Mouse (Mus musculus) induced T-regulatory cell, adult 2 months (primary cell): ENCODE measurements around the gene Fam24a.

Experiments
- DNase-seq: peaks from one replicate; pipeline ENCODE4 v3.0.0-alpha.2; 2012; ENCODE audit warnings: low read depth

Gene Fam24a

DNA sequence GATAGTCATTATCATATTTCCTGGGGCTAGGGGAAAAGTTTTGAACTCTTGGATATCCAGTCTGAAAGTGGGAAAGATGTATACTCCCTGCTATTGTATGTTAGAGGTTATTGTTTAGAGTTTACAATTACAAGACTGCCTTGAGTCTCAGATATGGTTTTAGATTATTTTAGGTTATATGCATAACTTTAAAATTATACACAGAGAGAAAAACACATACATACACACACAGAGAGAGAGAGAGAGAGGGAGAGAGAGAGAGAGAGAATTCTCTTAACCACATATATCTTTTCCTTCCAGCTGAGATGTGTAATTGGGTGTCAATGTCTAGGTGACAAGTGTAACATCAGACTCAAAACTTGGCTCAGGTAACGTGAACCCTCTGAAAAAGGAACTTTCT lies at the start of gene Fam24a:
Gene Fam24a (plus strand): TSS at position 301 of the 400 bp plus-strand sequence.
- no peak for DNase-seq

- DNase-seq: no peak
Measured at GRCm38 (mm10) chr7:131297151-131297550, 36.5 kb upstream of the Fam24a start.

DNA sequence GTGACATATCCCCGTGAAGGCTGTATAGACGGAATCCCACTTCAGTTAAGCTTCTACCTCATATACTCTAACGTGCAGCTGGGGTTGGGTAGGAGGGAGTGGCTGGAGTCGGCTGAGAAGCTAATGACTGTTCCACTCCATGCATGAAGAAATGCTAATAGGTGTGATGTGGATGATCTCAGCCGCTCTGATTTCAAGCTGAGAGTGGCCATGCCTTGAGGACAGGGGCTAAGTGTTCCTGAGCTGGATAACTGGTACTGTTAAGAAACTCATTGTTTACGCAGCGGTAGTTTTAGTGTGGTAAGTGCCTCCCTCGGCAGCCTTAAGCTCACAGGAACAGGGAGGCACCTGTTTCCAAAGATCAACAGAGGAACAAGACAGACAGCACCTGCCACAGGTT lies 30.3 kb upstream of the Fam24a start:
- no peak for DNase-seq

DNA sequence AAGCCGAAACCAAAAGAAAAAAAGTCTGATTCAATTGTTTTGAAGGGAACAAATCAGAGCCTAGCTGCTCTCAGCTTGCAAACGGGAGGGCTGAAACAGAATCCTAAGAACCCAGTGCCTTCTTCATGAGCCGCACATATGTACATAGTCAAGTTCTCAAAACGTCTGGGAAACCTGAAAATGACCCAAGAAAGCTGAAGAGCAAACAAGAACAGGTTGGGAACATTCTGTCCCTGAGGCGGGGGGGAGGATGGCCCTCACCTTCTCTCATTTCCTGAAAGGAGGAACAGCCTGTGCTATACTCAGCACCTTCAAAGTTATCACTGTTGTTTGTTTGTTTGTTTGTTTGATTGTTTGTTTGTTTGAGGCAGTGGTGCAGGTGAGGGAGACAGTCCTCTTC lies 26.9 kb upstream of the Fam24a start:
- no peak for DNase-seq

DNA sequence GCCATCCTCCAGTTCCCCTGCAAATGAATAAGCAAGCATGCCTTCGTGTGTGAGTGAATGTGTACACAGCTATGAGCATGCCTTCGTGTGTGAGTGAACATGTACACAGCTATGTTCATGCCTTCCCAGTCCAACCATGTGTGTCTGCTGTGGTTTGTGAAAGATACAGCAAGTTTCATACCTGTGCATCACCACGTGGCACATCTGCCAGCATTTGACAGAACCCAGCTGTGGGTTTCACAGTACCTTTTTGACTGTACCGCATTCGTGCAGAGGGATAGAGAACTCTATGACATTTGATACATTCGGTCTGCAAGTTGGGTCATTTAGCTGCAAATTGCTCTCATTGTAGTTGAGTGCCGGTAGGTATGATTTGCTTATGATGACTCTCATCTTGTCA lies 19.2 kb upstream of the Fam24a start:
- no peak for DNase-seq

DNA sequence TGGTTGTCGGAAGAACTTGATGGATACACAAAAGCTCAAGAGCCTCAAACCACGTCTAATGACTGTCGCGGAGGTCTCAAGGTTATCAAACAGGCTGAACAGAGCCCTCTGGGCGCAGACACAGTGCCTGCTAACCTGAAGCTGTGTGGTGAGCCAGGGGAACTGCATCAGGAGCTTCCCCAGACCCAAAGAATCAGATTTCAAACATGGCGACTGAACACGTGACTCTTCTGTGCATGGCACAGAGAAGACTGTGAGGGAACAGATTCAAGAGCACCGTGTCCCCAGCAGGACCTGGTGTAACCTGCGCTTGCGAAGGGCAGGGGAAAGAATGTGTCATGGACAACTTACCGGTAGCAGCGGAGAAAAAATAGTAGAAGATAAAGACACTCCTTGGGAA lies 16.1 kb upstream of the Fam24a start:
- no peak for DNase-seq

DNA sequence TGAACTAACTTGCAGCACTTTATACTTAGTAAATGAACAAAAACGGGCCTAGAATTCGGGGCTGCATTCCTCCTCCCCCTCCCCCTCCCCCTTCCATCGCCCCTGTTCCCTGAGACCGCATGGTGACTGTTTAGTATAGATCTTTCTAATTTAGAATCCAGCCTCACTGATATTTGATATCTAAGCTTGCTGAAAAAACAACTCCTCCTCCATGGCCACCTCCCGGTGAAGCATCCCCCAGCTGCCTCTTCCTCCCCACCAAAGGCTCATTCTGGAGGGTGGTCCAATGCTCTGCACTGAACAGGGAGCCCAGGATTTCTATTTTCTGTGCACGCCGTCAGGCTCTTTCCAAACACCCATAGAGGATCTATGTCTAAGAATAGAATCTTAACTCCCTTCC lies 15.3 kb upstream of the Fam24a start:
- DNase-seq: no peak

GRCm38 (mm10) chr7:131322192-131322591 lies 11.5 kb upstream of the Fam24a start, which contains the start of gene Cuzd1:
Cuzd1 (minus strand) TSS chr7:131322292.
- no peak for DNase-seq

DNA sequence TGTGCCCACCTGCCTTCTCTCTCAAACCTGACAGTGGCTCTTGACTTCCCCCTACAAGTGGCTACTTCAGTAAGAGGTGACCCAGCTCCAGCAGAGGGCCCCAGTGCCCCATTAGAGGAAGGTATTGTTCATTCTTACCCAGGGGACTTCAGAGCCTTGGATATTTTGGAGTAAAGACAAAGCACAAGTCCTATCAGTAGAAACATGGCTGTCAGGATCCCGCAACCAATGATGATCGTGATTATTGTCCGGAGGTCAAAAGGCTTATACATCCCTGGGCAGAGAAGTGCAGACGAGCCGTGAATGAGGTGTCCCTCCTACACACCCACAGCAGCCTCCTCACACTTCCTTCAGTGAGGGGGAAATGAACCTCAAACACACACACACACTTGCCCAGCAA lies 6.6 kb upstream of the Fam24a start:
- DNase-seq: peak; percentile 3

DNA sequence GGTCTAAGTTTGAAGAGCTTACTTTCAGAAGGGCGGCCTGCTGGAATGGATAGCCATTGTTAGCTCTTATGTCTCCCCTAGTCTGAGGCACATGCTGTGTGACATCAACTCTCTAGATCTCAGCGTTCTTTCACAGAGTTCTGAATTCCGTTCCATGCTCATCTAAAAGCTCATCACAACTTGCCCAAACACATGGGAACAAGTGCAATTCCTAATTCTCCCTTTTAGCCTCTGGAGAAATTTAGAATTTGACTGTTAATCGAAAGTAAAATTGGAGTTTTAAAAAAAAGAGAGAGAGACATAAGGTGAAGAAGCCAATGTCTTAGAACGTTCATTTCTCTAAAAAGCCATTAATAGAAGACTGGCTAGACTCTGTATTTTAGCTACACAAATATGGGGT lies 4.2 kb upstream of the Fam24a start, which contains the start of gene Fam24b:
Gene Fam24b (minus strand): TSS at position 101 of the 400 bp plus-strand sequence.
- DNase-seq: no peak

DNA sequence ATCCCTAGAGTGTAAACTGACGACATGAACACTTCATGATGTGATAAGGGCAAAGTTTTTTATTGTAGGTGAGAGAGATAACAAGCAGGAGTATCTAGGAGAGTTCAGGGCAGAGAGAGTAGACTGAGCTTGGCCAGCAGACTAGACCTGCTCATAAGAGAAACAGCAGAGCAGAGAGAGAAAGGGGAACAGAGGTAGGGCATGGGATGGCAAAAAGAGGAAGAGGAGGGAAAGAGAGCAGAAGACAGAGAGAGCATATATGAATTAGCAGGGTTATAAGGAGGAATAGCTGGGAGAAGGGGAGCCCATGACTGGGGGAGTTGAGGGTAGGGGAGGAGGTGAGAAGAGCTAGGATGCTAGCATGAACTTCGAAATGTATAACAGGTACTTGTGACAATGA lies 2.0 kb upstream of the Fam24a start:
- DNase-seq: no peak

GRCm38 (mm10) chr7:131337502-131338068 lies 3.9 kb downstream of the Fam24a start:
- DNase-seq: no peak

DNA sequence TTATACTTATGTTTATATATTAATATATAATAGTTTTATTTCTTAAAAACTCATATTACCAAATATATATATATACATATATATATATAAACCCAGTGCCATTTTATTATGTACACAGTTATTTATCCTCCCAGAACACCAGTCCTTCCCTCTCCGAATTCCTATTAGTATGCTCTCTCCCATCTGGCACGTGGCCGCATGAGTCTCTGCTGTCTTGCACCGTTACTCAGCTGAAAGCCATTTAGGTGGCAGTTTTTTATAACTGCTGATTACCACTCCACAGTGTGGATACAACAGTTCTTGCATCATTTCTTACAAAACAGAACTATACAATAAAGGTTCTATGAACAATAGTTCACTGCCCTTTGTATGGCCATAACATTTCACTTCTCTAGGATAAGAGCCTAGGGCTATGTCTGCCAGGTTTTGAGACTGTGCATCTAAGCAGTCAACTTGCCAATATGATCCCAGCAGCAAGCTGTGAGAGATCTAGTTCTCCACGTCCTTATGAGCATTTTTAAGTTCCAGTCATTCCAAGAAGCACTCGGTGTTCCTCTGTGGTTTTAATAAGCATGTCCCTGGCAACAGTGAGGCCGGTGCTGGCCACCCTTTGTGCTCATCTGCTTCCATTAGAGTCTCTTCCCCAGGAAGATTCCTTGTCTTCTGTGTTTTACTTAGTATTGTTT lies 12.3 kb downstream of the Fam24a start:
- no peak for DNase-seq

- DNase-seq: no peak
Measured at GRCm38 (mm10) chr7:131356105-131356504, 22.4 kb downstream of the Fam24a start.

DNA sequence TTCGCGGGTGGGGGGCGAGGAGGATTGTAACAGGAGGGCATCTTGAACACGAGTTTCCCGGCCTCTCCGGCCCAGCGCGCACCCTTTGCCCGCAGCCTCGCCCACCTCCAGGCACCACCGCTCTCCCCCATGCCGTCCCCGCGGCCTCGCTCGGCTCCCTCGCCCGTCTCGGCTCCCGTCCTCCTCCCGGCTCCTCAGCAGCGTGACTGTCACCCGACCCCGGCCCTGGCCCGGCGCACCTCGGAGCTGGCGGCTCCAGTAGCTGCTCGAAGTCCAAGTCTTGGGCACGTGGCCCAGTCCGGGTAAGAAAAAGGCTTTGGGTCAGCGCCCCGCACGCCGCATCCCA lies 28.6 kb downstream of the Fam24a start:
- DNase-seq: no peak

- DNase-seq: peak; percentile 94
Measured at GRCm38 (mm10) chr7:131362615-131363300, 29.1 kb downstream of the Fam24a start, which contains the start of gene 2310057M21Rik. 2310057M21Rik (minus strand) TSS chr7:131362759.

- DNase-seq: no peak
Measured at GRCm38 (mm10) chr7:131364131-131364530, 30.5 kb downstream of the Fam24a start.

DNA sequence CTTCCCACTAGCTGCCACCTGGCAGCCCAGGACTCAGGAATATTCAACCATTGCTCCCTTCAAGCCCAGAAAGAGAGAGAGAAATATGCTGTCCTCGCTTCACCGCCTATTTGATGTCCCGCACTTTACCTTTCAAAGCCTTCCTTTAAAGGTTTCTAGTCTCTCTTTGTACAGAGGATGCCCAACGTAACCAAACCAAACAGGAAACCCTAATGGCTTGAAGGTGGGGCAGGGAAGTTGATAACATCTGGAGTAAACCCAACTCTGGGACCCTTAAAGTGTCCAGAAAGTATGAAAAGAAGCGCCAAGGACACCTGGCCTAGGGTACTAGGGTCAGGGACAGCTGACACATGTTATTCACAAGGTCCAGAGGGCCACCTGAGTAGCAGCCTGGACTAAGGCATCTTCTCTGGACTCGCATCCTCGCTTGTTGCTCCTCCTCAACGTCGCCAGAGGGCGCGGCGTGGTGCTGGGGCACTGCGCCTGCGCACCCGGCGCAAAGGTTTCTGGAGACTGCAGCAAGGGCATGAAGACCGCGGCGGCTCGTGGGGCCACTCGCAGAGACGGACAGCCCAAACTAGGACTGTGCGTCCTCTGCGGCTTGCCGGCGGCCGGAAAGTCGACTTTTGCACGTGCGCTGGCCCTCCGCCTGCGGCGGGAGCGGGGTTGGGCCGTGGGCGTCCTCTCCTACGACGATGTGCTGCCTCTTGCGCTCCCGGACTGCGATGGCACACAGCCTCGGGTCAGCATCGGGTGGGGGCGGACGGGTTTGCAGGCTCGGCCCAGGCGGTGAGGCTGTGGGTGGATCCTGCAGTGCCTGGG lies 37.2 kb downstream of the Fam24a start, which contains the start of gene Pstk:
Gene Pstk (plus strand): TSS at position 494 of the 822 bp plus-strand sequence.
- DNase-seq: peak; percentile 93

DNA sequence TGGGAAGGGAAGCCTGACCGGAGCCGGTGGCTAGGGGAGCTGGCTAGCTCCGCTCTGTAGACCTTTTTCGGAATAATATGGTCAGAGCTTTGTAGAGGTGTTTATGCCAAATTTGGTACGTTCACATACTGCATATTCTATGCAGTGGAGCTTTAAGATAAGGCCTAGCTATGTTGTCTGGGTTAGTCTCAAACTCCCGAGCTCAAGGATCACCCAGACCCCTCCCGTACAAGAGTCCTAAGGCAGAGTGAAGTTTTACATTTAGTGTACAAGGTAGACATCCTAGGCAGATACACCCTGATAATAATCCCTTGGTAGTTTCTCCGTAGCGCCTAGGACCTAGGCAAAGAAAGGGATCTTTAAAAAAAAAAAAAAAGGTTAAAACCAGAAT lies 37.8 kb downstream of the Fam24a start:
- DNase-seq: no peak

DNA sequence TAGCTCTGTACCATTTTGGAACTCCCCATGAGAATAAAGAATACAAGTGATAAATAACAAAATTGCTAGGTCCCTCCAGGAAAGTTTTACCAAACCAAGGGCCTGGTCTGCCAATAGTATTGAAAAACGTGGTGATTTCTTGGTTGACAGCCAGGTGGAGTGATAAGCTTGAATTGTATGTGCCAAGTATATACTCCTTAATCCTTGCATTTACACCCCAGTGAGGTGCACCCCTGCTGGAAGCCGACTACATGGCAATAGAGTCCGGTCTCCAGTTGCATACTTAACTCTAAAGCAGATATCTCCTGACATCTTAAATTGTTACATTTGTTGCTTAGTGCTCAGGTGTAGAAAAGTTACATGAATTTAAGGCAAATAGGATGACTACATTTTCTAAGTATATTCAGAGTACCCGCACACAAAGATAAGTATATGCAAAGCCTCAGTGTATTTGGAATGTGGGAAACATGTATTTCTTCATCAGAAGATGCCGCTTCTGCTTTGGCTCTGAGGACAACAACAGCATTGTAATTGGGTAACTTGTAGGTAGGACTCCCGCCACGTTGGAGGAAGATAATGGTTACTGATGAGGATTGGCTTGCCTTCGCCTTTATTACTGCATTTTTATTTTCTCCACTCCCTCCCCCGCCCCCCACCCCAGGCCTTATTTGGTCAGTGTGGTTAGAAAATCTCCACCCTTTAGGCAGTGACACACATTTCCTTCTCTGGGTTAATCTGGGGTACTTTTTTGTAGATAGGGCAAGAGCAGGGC lies 38.4 kb downstream of the Fam24a start:
- peak; percentile 49 for DNase-seq
